Mouse (Mus musculus) gonadal fat pad, adult 2 months (tissue): ENCODE measurements around the gene Psmd14. TPM values are rescaled to one million over a fixed set of nuclear protein-coding genes. Genes with fewer than 3 reads are reported as not detected.

Experiments
- DNase-seq: peaks from one replicate; pipeline ENCODE4 v3.0.0-alpha.2; 2012; ENCODE audit warnings: low read depth
- polyA plus RNA-seq: library from polyadenylated mRNA; depleted of rRNA; stranded (reverse); fragments of >200 nt; gene quantifications from 2 replicates; pipeline ENCODE4 v1.2.3, GENCODE M21; 2012; rRNA removed

Gene Psmd14
- 25.5 and 28.7 TPM in 2 replicates for polyA plus RNA-seq

GRCm38 (mm10) chr2:61711108-61712040, at the start of gene Psmd14:
TSS of gene Psmd14 (plus strand) at chr2:61711694.
- DNase-seq: peak; percentile 38

GRCm38 (mm10) chr2:61662833-61663232, 48.7 kb upstream of the Psmd14 start:
- no peak for DNase-seq

GRCm38 (mm10) chr2:61663573-61664241, 47.8 kb upstream of the Psmd14 start:
- DNase-seq: no peak

- no peak for DNase-seq
Measured at GRCm38 (mm10) chr2:61667420-61667819, 44.1 kb upstream of the Psmd14 start.

DNA sequence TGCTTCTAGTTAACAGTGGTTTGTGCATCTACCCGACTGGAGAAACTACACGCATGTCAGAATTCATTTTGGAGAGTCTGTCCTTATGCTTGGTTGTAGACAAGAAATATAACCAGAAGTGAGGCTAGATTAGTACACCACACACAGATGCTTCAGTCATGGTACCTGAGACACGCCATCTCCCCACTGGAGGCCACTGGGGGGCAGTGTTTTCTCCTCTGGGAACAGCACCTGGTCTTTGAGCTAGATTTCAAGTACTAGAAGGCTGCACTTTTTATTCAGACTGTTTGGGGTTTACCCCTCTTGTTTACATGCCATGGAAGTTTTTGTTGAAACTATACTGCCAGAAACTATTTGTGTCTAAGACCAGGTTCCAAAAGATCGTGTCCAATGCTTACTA, 43.2 kb upstream of the Psmd14 start:
- DNase-seq: no peak

GRCm38 (mm10) chr2:61674555-61674954, 36.9 kb upstream of the Psmd14 start:
- DNase-seq: no peak

DNA sequence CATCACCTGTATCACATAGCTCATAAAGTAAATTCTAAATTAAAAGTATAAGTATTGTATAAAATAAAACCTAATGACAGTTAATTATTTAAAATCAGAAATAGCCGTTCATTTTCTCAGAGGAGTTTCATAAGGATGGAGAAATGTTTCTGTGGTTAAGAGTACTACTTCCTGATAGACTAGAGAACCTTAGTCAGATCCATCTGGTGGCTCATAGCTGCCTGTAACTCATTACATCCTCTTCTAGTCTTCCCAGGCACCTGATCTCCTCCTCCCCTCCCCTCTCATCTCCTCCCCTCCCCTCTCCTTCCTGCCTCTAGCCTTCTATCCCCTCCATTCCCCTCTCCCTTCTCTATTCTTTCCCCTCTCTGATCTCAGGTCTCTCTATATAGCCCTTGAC, 29.9 kb upstream of the Psmd14 start:
- DNase-seq: no peak

- no peak for DNase-seq
Measured at GRCm38 (mm10) chr2:61686533-61686932, 25.0 kb upstream of the Psmd14 start.

DNA sequence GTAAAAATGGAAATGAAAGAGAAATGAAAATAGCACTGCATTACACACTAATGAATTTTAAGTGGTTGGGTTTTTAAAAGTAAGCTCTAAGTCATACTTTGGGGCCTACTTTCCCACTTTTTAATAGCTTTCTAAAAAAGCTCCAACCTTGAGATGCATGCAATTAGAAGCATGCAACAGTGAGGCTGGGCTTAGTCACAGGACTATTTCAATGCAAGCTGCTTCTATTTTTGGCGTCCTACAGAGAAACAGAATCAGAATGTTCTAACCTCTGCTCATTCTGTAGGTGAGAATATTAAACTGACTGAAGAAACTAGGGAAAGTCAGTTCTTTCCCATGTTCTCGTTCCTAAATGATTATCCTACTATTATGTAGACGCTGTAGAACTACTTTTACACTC, 22.4 kb upstream of the Psmd14 start:
- no peak for DNase-seq

DNA sequence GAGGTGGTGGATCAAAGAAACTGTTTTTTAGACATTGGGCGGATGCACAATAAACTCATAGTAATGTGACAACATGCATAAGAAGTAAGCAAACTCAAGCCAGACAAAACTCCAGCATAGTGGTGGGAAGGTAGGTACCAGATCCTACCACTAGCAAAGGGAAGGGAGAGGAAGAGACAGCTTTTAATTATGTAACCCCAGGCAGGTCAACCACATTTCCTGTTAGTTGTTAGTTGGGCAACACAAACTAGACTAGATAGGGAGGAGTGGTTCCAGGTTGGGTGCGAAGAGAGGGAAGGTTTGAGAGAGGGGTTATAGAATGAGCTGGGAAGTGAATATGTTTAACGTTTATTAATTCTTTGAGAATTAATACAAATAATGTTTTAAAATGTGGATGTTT, 1.9 kb upstream of the Psmd14 start:
- DNase-seq: no peak

- no peak for DNase-seq
Measured at GRCm38 (mm10) chr2:61712526-61712925, 1.0 kb downstream of the Psmd14 start.

GRCm38 (mm10) chr2:61722401-61722982, 11.0 kb downstream of the Psmd14 start:
- DNase-seq: no peak

DNA sequence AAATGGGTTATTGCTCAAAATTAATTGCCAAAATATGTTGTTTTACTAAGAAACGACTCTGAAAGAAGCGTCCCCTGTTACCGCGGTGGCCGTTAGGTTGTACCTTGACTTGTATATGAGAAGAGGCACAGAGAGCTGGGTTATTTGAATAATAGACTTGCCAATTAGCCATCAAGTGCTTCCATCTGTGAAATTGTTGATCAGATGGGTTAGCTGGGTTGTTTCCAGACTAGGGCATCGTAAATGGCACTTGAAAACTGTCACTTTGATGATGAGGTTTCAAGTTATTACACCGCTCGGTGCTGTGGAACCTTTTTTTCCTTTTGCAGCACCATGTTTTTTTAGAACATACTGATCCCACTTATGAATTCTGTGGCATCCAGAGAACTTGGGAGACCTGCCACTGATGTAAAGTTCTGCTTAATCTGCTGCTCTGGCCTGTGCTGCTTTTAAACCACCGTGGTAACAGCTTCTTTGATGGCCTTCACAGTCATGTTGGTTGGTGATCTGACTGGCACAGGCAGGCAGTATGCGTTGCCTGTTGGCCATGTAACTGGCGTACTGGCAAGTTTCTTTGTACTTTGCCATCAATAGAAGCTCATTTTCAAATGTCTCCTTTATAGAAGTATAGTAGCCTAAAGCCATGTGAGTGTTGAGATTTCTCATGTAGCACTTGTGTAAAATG, 21.4 kb downstream of the Psmd14 start:
- DNase-seq: no peak

DNA sequence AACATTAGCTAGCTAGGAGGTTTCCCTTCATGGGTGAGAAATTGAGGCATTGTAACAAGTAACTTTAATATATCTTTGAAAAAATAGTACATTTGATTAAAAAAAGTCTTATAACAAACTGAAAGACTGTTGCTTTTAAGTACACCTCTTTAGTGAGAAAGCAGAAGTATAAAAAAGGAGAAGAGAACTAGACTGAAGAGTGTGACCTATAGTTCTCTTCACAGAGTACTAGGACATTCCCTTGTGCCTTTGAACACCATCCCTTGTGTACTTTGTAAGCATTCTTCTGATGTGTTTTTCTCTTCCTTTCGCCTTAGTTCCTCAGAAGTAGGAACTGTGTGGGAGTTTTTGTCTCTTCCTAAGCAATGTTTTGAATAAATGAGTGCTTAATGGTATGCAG, 22.7 kb downstream of the Psmd14 start:
- no peak for DNase-seq

DNA sequence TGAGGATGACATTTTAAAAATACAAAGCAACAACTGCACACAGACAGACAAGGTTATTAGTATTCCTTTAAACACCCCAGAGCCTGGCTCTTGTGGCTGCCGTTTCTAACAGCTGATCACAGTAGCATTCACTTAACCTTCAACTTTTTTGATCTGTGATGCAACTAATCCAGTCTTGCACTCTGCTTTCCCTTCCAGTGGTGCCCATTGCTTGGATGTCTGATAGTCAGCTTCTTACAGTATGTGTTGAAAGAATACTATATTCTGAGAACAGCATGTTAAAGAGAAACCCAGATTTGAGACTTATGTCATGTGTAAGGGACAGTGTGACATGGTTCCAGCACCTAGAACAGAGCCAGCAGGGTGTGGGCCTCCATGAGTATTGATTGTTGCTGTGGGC, 34.6 kb downstream of the Psmd14 start:
- no peak for DNase-seq

- no peak for DNase-seq
Measured at GRCm38 (mm10) chr2:61746580-61746979, 35.1 kb downstream of the Psmd14 start.

DNA sequence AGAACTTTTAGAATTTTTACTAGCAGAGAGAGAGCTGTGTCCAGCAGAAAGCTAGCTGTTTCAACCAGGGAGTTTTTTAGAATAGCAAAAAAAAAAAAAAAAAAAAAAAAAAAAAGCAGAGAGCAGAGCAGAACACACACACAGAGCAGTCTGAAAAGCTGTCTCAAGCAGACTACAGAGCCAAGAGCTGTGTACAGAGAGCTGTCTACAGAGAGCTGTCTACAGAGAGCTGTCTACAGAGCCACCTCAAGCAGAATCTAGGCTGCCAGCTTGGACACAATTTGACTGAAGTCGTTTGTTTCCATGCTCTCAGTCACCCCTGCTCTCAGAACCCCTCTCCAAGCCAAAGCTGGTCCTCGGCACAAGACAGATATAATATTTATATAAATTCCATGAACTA, 35.9 kb downstream of the Psmd14 start:
- DNase-seq: no peak

DNA sequence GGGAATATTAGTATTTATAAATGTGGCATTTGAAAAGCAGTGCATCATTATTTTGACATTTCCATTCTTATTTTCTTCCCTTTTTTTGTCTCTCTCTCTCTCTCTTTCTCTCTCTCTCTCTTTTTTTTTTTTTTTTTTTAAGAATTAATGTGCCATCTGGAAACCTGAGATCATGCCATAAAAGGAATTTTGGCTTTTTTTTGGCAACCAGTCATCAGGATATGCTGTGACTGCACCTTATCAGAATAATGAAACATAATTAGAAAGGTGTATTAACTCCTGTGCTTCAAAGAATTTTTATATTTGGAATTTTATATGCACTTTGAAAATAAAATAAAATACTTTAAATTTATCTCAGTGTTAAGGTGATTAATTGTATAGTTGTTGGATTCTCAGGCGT, 39.2 kb downstream of the Psmd14 start:
- DNase-seq: no peak

GRCm38 (mm10) chr2:61751286-61751685, 39.8 kb downstream of the Psmd14 start:
- no peak for DNase-seq

DNA sequence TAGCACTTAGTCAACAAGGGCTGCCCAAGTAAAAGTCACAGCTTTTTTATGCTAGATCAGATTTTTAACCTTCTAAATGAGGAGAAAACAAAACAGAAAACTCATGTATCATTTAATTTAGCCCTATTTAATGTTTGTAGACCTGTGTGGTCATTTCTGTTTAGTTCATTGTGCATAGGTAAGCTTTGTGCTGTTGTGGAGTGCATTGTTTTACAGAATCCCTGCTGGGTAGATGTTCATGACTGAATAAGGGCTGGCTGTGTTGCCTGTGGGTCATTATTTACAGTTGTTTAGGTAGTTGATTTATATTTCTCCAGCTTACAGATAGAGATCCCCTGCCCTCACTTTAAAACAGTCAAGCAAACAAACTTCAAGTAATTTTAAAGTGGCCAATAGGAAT, 40.9 kb downstream of the Psmd14 start:
- no peak for DNase-seq

DNA sequence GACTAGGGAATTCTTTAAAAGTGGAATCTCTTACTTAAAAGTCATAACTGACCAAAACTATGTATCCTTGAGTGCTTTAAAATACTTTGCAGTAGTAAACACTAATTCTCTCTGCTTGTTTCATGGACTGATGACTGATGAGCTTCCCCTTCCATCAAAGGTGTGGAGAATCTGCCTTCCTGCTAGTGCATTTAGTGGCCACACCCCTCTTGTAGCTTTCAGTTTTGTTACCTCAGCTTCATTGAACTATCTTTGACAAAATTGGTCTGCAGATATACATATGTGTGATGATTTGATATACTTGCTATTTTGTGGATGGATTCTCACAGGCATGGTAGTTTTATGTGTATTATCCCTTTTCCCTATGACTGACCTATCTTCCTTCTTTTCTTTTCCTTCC, 43.5 kb downstream of the Psmd14 start:
- DNase-seq: no peak

DNA sequence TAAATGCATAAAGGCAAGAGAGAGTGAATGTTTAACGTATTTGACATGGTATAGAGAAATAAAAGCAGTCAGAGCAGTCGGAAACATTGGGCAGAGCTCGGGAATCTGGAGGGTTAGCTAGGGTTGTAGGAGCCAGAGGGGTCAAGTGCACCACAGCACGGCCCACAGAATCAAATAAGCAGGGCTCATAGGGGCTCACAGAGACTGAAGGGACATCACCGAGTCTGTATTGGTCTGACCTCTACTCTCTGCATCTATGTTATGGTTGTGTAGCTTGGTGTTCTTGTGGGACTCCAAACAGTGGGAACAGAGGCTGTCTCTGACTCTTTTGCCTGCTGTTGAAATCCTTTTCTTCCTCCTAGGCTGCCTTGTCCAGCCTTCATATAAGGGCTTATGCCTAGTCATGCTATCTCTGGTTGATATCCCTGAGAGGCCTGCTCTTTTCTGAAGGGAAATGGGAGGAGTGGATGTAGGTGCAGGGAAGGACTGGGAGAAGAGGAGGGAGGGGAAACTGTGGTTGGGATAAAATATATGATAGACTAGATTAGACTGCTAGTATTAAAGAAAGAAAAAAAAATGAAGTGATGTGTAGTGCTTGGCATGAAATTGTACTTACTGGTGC, 47.9 kb downstream of the Psmd14 start:
- no peak for DNase-seq
